Mouse (Mus musculus) liver, embryonic 11.5 days (tissue): ENCODE data around the gene Nav1. TPM values are rescaled to one million over a fixed set of nuclear protein-coding genes. Genes with fewer than 3 reads are reported as not detected.

Experiments used
- ATAC-seq: fragments of 200-750 bp; cut with Nextera tagmentation; replicated peaks from 2 replicates; pipeline ENCODE4 v1.8.0; 2017; ENCODE audit warnings: moderate number of reproducible peaks, mild to moderate bottlenecking, moderate TSS enrichment, moderate library complexity; ENCODE audit not compliant: low FRiP score
- DNase-seq: peaks from one replicate; pipeline ENCODE4 v3.0.0-alpha.2; 2017; ENCODE audit warnings: low spot score
- H3K27ac ChIP-seq: fragments of 300-500 bp; sonication (generic); 2 replicates; pipeline ENCODE4 v1.5.1; 2014; ENCODE audit warnings: mild to moderate bottlenecking, low read depth, low read length, control low read depth
- H3K27me3 ChIP-seq: fragments of 300-500 bp; sonication (generic); replicated peaks from 2 replicates; pipeline ENCODE4 v1.6.1; 2014; ENCODE audit warnings: low read length, mixed read lengths; ENCODE audit not compliant: control insufficient read depth, insufficient read depth
- H3K36me3 ChIP-seq: fragments of 300-500 bp; sonication (generic); 2 replicates; pipeline ENCODE4 v1.6.1; 2014; ENCODE audit warnings: mild to moderate bottlenecking, low read length, moderate library complexity, mixed read lengths; ENCODE audit not compliant: control insufficient read depth, insufficient read depth
- H3K4me1 ChIP-seq: fragments of 300-500 bp; sonication (generic); replicated peaks from 2 replicates; pipeline ENCODE4 v1.6.1; 2014; ENCODE audit warnings: low read length, mixed read lengths; ENCODE audit not compliant: control insufficient read depth, insufficient read depth
- H3K4me2 ChIP-seq: fragments of 300-500 bp; sonication (generic); 2 replicates; pipeline ENCODE4 v1.6.1; 2014; ENCODE audit warnings: mild to moderate bottlenecking, control low read depth, moderate library complexity
- H3K4me3 ChIP-seq: fragments of 300-500 bp; sonication (generic); 2 replicates; pipeline ENCODE4 v1.5.1; 2014; ENCODE audit warnings: low read depth, low read length, control low read depth
- H3K9ac ChIP-seq: fragments of 300-500 bp; sonication (generic); 2 replicates; pipeline ENCODE4 v1.6.1; 2014; ENCODE audit warnings: low read depth, low read length, control low read depth
- H3K9me3 ChIP-seq: fragments of 300-500 bp; sonication (generic); 2 replicates; pipeline ENCODE4 v1.6.1; 2016; ENCODE audit warnings: low read length, inconsistent platforms, mixed read lengths; ENCODE audit not compliant: control insufficient read depth
- WGBS: fragments of 180-500 bp; shearing (Covaris S2); extraction: QIAGEN DNeasy Blood & Tissue Kit; methylation state at CpG from one replicate; pipeline ENCODE4 v1.1.7; 2014; 5-methylcytosine and 5-hydroxymethylcytosine counted together
- polyA plus RNA-seq: library from polyadenylated mRNA; unstranded; fragments of >200 nt; fragmentation: Nextera tagmentation; extraction: Ambion mirVana; gene quantifications from 2 replicates; pipeline ENCODE4 v1.2.1, GENCODE M21; 2014

Gene Nav1
- polyA plus RNA-seq, 1 experiment from 2014 or later = 8.9 TPM

DNA sequence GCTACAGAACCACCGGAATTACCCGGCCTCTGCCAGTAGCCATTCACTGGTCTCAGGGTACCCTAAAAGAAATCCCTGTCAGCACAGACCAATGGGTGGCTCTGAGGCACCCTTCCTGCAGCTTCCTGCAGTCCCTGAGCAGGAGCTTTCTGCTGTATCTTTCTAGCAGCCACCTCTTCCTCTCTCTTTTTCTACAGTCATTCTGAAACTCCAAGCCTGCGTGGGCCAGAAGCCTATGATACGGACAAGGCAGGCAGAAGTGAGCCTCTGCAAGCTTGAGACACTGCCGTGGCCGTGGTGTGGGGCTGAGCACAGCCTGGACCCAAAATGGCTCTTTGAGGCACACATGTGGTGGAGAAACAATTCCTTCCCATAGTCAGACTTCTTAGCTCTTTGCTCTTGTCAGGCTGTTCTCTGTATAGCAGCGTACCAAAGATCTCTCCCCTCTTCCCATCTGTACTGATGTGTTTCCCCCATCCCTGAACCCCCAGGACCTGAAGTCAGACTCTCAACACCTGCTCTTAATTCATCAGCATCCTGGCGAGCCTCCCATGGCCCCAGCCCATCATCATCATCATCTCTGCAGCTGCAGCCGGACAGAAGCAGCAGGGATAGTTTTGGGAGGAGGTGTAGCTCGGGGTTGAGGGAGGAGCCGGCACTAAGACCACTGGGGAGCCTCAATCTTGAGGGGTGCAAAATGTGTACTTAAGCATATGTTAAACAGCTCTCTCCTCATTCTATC lies 28.4 kb upstream of the Nav1 start:
- Histone ChIP-seq H3K27me3 (no peaks in the 10 kb centered on the region), H3K4me2 (no peak overlapping the region), H3K9me3 (no peaks in the 10 kb centered on the region), H3K4me1 (peaks cover 12% of the 10 kb centered on the region), H3K36me3 (no peaks in the 10 kb centered on the region), H3K27ac (no peak overlapping the region), H3K4me3 (no peak overlapping the region), H3K9ac (no peak overlapping the region)
- ATAC-seq (no peak), DNase-seq (no peak)
- 72% methylated on average over 11 of the region's 11 CpGs for WGBS

DNA sequence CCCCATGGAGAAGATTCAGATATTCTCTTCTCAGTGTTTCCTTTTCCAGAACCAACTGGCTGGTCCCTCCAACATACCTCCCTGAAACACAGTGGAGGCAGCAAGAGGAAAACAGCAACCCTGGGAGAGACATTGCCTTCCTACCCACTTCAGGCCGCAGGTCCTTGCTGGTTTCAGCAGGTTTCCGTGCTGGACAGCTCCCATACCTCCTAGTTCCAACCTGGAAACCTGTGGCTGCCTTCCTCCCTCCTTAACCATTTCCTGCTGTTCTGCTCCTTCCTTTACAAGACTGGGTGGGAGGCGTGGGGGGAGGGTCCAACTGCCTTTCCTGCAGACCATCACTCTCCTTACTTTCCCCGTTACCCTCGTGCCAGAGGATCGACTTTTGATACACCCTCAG lies 27.7 kb upstream of the Nav1 start:
- H3K9me3 ChIP-seq = no peaks in the 10 kb centered on the region
- no peak overlapping the region for H3K9ac ChIP-seq
- 34% methylated on average over 6 of the region's 6 CpGs for WGBS
- no peak overlapping the region for H3K27ac ChIP-seq
- H3K27me3 ChIP-seq = no peaks in the 10 kb centered on the region
- H3K4me2 ChIP-seq = no peak overlapping the region
- peaks cover 12% of the 10 kb centered on the region for H3K4me1 ChIP-seq
- H3K36me3 ChIP-seq = no peaks in the 10 kb centered on the region
- no peak for ATAC-seq
- no peak overlapping the region for H3K4me3 ChIP-seq
- peak; percentile 38 for DNase-seq

DNA sequence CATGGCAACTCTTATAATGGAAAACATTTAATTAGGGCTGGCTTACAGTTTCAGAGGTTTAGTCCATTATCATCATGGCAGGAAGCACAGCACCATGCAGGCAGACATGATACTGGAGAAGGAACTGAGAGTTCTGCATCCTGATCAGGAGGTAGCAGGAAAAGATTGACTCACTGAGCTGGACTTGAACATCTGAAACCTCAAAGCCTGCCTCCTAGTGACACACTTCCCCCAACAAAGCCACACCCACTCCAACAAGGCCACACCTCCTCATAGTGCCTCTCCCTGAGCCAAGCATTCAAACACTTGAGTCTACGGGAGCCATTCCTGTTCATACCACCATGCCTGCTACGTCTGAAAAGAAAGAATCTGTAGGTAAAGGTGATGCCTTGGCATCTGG lies 26.8 kb upstream of the Nav1 start:
- Histone ChIP-seq H3K4me1 (peaks cover 12% of the 10 kb centered on the region), H3K9ac (no peak overlapping the region), H3K27me3 (no peaks in the 10 kb centered on the region), H3K27ac (no peak overlapping the region), H3K4me3 (no peak overlapping the region), H3K4me2 (no peak overlapping the region), H3K9me3 (no peaks in the 10 kb centered on the region), H3K36me3 (no peaks in the 10 kb centered on the region)
- no peak for ATAC-seq
- no peak for DNase-seq
- 78% methylated on average over 2 of the region's 2 CpGs for WGBS

DNA sequence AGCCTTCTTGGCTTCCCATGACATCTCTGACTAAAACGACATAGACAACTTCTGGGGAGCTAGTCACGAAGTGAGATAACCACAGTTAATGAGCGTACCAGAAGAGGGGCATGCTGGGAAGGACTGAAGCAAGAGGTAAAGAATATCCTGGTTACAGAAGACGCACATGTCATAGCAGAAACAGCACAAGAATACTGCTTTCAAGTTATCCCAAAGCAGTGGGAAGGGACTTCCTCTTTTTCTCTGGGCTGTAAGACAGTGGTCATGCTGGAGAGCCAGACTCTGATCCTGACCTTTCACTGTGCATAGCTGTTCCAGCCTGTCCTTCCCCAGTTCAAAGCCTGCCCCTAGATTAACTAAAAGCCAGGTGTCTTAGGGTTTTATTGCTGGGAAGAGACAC lies 26.4 kb upstream of the Nav1 start:
- no peak overlapping the region for H3K27ac ChIP-seq
- H3K36me3 ChIP-seq = no peaks in the 10 kb centered on the region
- 58% methylated on average over 4 of the region's 4 CpGs for WGBS
- H3K4me1 ChIP-seq = peaks cover 12% of the 10 kb centered on the region
- no peak for DNase-seq
- no peaks in the 10 kb centered on the region for H3K27me3 ChIP-seq
- no peak overlapping the region for H3K4me2 ChIP-seq
- no peak for ATAC-seq
- H3K4me3 ChIP-seq = no peak overlapping the region
- H3K9me3 ChIP-seq = no peaks in the 10 kb centered on the region
- no peak overlapping the region for H3K9ac ChIP-seq

DNA sequence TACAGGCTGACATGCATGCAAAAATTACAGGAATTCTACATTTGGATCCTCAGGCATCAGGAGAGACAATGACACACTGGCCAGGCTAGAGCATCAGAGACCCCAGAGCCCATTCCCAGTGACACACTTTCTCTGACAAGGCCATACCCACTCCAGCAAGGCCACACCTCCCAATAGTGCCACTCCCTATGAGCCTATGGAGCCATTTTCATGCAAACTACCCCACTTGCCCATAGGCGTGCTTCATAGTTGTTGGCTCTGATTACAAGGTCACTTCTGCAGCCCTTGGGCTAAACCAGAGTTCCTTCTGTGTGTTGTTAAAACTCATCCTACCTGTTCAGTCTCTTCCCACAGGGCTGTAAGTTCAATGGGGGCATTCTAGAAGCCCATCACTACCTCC lies 25.1 kb upstream of the Nav1 start:
- DNase-seq = no peak
- Histone ChIP-seq H3K36me3 (no peaks in the 10 kb centered on the region), H3K4me1 (peaks cover 8% of the 10 kb centered on the region), H3K27ac (no peak overlapping the region), H3K4me2 (no peak overlapping the region), H3K9me3 (no peaks in the 10 kb centered on the region), H3K4me3 (no peak overlapping the region), H3K9ac (no peak overlapping the region), H3K27me3 (no peaks in the 10 kb centered on the region)
- ATAC-seq = no peak
- 78% methylated on average over 1 of the region's 1 CpGs for WGBS

DNA sequence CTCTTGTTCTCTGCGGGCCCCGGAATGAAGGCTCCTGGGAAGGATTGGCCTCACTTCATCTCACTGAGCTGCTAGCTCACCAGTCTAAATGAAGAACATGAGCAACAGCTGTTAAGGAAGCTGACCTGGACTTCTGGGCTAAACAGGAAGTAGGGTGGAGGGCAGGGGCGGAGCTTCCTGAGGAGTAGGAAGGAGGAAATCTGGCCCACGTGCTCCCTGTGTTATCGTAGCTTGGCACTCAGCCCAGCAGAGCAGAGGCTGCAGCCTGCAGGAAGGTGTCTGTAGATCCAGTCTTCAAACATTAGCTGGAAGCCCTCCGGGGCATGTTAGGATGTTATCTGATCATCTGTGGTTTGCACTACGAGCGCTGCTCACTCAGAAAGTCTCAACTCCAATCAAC lies 24.4 kb upstream of the Nav1 start:
- ATAC-seq = peak; percentile 68
- 29% methylated on average over 8 of the region's 8 CpGs for WGBS

DNA sequence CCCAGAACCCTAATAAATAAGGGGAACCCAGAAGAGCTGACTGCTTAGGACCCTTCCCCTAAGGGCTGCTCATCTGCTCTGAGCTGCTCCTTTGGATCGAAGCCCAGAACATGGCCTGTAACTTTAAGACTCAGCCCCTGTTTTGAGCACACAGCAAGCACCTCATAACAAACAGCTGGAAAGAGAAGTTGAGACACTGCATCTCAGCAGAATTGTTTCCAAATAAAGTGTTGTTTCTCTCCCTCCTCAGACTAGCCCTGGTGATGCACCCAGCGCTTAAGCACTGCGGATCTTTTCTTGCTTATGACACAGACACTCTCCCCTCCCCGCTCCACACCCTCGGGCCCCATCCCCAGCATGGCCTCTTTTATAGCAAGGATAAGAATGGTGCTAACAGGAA lies 22.8 kb upstream of the Nav1 start:
- Histone ChIP-seq H3K9me3 (no peaks in the 10 kb centered on the region), H3K27me3 (no peaks in the 10 kb centered on the region), H3K9ac (no peak overlapping the region), H3K4me1 (peaks cover 8% of the 10 kb centered on the region), H3K4me3 (no peak overlapping the region), H3K36me3 (no peaks in the 10 kb centered on the region), H3K4me2 (no peak overlapping the region), H3K27ac (no peak overlapping the region)
- ATAC-seq = no peak
- 76% methylated on average over 5 of the region's 5 CpGs for WGBS
- no peak for DNase-seq

More for the DNA sequence above, 24.4 kb upstream of the Nav1 start:
- Histone ChIP-seq H3K4me2 (peak overlapping the region; percentile 24; the same call in 1 of the 2 replicates), H3K9ac (no peak overlapping the region), H3K4me3 (no peak overlapping the region), H3K27me3 (no peaks in the 10 kb centered on the region), H3K9me3 (no peaks in the 10 kb centered on the region), H3K27ac (peak overlapping the region; percentile 46; the same call in 1 of the 2 replicates), H3K4me1 (peaks cover 8% of the 10 kb centered on the region), H3K36me3 (no peaks in the 10 kb centered on the region)
- peak; percentile 48 for DNase-seq

DNA sequence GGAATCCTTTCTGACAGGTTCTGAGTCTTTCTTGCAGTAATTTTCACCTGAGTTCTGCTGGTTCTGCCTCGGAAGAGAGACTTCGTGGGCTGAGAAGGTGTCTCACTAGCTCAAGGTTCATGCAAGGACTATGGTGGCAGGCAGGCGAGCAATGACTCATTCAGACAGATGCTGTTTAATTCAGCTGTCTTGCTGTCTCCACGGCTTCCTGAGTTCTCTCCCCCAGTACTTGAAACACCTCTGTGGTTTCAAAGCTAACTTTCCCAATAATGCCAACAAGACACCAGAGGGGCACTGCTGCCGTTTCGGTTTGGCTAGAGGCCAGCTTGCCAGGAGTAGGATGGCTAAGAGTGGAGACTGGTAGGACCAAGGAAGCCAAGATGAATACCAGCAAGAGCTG lies 19.1 kb upstream of the Nav1 start:
- Histone ChIP-seq H3K36me3 (no peaks in the 10 kb centered on the region), H3K27me3 (no peaks in the 10 kb centered on the region), H3K9ac (no peak overlapping the region), H3K4me1 (no peaks in the 10 kb centered on the region), H3K4me3 (no peak overlapping the region), H3K27ac (no peak overlapping the region), H3K9me3 (no peaks in the 10 kb centered on the region), H3K4me2 (no peak overlapping the region)
- WGBS = 74% methylated on average over 6 of the region's 6 CpGs
- DNase-seq = no peak
- ATAC-seq = no peak

DNA sequence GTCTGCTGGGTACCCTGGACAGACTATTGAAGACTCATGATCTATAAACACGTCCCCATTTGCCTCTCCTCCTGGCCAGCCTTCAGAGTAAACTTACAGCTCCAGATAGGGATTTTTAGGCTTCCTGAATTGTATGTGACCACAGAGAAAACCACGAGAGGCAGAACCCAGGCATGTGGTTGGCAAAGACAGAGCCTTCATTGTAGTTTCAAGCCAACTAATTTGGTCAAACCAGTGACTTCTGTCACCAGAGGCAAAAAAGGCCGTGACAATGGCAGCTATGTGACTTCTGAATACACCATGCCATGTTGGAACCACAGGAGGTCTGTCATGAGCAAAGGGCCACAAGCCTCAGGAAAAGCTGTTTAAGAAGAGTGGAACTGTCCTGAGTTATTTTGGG lies 18.6 kb upstream of the Nav1 start:
- WGBS = 46% methylated on average over 3 of the region's 3 CpGs
- H3K4me1 ChIP-seq = no peaks in the 10 kb centered on the region
- no peaks in the 10 kb centered on the region for H3K27me3 ChIP-seq
- no peak overlapping the region for H3K4me3 ChIP-seq
- H3K9ac ChIP-seq = no peak overlapping the region
- no peaks in the 10 kb centered on the region for H3K36me3 ChIP-seq
- no peaks in the 10 kb centered on the region for H3K9me3 ChIP-seq
- DNase-seq = no peak
- H3K4me2 ChIP-seq = no peak overlapping the region
- ATAC-seq = no peak
- no peak overlapping the region for H3K27ac ChIP-seq
